Mouse (Mus musculus): ENCODE measurements around the gene Fgfr2. TPM values are rescaled to one million over a fixed set of nuclear protein-coding genes. Genes with fewer than 3 reads are reported as not detected.

Fgfr2 gene
- polyA plus RNA-seq, 1 experiment from 2014 or later = 86.9 TPM

DNA sequence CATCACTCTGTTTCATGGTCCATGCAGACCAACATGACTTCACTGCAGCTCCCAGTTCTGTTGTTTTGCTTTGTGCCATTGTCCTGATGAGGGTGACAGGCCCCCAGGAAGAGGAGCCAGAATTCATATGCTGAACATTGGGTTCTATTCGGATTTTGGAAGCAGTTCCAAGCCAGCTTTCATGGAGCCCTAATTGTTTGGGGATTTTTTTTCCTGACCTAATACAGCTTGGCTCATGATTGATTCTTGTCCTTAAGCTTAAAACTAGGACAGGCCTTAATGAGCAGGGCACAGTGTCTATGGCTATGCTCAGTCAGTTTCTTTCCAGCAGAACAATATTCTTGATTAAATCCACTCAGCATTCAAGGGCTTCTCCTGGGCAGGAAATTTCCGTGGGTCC lies 2204.9 kb downstream of the Fgfr2 start:
- Histone ChIP-seq H3K4me3 (ENCODE audit: low read depth, low read length) (no peak overlapping the region), H3K9ac (ENCODE audit: low read length) (no peak overlapping the region), H3K27ac (ENCODE audit: low read depth, low read length) (no peak overlapping the region), H3K27me3 (ENCODE audit: control insufficient read depth, insufficient read depth, low read length) (no peaks in the 10 kb centered on the region), H3K9me3 (ENCODE audit: control insufficient read depth, low read length) (no peaks in the 10 kb centered on the region), H3K36me3 (ENCODE audit: control insufficient read depth, insufficient read depth, low read length) (no peaks in the 10 kb centered on the region), H3K4me1 (ENCODE audit: control insufficient read depth, insufficient read depth, low read length) (no peaks in the 10 kb centered on the region), H3K4me2 (ENCODE audit: low read depth) (no peak overlapping the region)
- no peak for DNase-seq (ENCODE audit: low spot score)
- WGBS = 77% methylated on average over 2 of the region's 2 CpGs
- ATAC-seq (ENCODE audit: insufficient read depth, low FRiP score, low TSS enrichment) = no peak

- Histone ChIP-seq H3K36me3 (ENCODE audit: control insufficient read depth, insufficient read depth, low read length) (peaks cover 2% of the 10 kb centered on the region; the same call in 1 of the 2 replicates), H3K9ac (ENCODE audit: low read length) (no peak overlapping the region), H3K4me1 (ENCODE audit: control insufficient read depth, insufficient read depth, low read length) (no peaks in the 10 kb centered on the region), H3K4me3 (ENCODE audit: low read depth, low read length) (no peak overlapping the region), H3K9me3 (ENCODE audit: control insufficient read depth, low read length) (no peaks in the 10 kb centered on the region), H3K27ac (ENCODE audit: low read depth, low read length) (no peak overlapping the region), H3K27me3 (ENCODE audit: control insufficient read depth, insufficient read depth, low read length) (no peaks in the 10 kb centered on the region), H3K4me2 (ENCODE audit: low read depth) (no peak overlapping the region)
- DNase-seq (ENCODE audit: low spot score) (no peak), ATAC-seq (ENCODE audit: insufficient read depth, low FRiP score, low TSS enrichment) (no peak)
- WGBS = 64% methylated on average over 5 of the region's 5 CpGs
Measured at GRCm38 (mm10) chr7:130914693-130915363, 2208.3 kb downstream of the Fgfr2 start.

- WGBS = 91% methylated on average over 14 of the region's 14 CpGs
- no peak overlapping the region for H3K9ac ChIP-seq (ENCODE audit: low read length)
- H3K27me3 ChIP-seq (ENCODE audit: control insufficient read depth, insufficient read depth, low read length) = no peaks in the 10 kb centered on the region
- H3K27ac ChIP-seq (ENCODE audit: low read depth, low read length) = no peak overlapping the region
- H3K4me2 ChIP-seq (ENCODE audit: low read depth) = no peak overlapping the region
- DNase-seq (ENCODE audit: low spot score) = no peak
- no peaks in the 10 kb centered on the region for H3K4me1 ChIP-seq (ENCODE audit: control insufficient read depth, insufficient read depth, low read length)
- no peaks in the 10 kb centered on the region for H3K9me3 ChIP-seq (ENCODE audit: control insufficient read depth, low read length)
- H3K4me3 ChIP-seq (ENCODE audit: low read depth, low read length) = no peak overlapping the region
- peaks cover 2% of the 10 kb centered on the region; the same call in 1 of the 2 replicates for H3K36me3 ChIP-seq (ENCODE audit: control insufficient read depth, insufficient read depth, low read length)
- no peak for ATAC-seq (ENCODE audit: insufficient read depth, low FRiP score, low TSS enrichment)
Measured at GRCm38 (mm10) chr7:130910841-130911240, 2212.3 kb downstream of the Fgfr2 start.

DNA sequence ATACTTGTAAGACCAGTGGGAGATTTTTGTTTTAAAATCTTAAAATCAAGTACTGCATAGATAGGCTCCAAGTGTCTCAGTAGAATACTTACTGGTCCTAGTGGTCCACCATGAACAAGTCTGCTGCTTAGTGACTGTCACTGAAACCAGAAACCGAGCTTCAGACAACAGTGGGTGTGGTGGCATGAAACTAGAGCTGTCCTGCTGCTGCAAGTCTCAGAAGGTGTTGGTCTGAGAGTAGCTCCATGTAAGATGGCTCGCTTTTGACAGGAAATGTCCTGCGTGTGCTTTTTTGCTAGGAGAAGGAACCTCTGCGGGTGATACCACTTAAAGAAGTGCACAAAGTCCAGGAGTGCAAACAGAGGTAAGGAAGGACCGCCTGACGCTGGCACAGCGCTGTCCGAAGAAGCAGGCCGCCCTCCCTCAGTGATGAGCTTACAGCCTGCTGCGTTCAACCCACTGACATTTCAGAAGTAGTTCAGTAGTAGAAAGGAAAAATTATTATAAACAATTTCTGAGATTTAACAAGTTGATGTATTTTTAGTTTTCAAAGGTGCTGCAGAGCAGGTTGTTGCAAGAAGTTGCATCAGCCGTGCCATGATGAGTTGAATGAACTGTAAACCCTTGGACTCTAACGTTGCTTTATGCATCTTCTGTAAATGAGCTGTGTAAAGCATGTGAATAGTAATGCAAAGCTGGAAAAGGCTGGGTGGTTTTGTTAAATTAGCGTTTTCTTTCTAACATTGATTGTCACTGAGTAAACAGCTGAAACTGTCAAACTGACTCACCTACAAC lies 2218.4 kb downstream of the Fgfr2 start:
- H3K36me3 ChIP-seq (ENCODE audit: control insufficient read depth, insufficient read depth, low read length) = no peaks in the 10 kb centered on the region; the same call in 1 of the 2 replicates
- ATAC-seq (ENCODE audit: insufficient read depth, low FRiP score, low TSS enrichment) (no peak), DNase-seq (ENCODE audit: low spot score) (no peak)
- no peaks in the 10 kb centered on the region for H3K9me3 ChIP-seq (ENCODE audit: control insufficient read depth, low read length)
- H3K9ac ChIP-seq (ENCODE audit: low read length) = no peak overlapping the region
- no peaks in the 10 kb centered on the region for H3K4me1 ChIP-seq (ENCODE audit: control insufficient read depth, insufficient read depth, low read length)
- no peak overlapping the region for H3K27ac ChIP-seq (ENCODE audit: low read depth, low read length)
- H3K4me2 ChIP-seq (ENCODE audit: low read depth) = no peak overlapping the region
- WGBS = 92% methylated on average over 13 of the region's 13 CpGs
- H3K27me3 ChIP-seq (ENCODE audit: control insufficient read depth, insufficient read depth, low read length) = no peaks in the 10 kb centered on the region
- no peak overlapping the region for H3K4me3 ChIP-seq (ENCODE audit: low read depth, low read length)

- no peak overlapping the region for H3K4me3 ChIP-seq (ENCODE audit: low read depth, low read length)
- H3K27ac ChIP-seq (ENCODE audit: low read depth, low read length) = no peak overlapping the region
- no peak for DNase-seq (ENCODE audit: low spot score)
- H3K27me3 ChIP-seq (ENCODE audit: control insufficient read depth, insufficient read depth, low read length) = no peaks in the 10 kb centered on the region
- no peaks in the 10 kb centered on the region; the same call in 1 of the 2 replicates for H3K36me3 ChIP-seq (ENCODE audit: control insufficient read depth, insufficient read depth, low read length)
- no peaks in the 10 kb centered on the region for H3K9me3 ChIP-seq (ENCODE audit: control insufficient read depth, low read length)
- H3K4me1 ChIP-seq (ENCODE audit: control insufficient read depth, insufficient read depth, low read length) = no peaks in the 10 kb centered on the region
- no peak overlapping the region for H3K9ac ChIP-seq (ENCODE audit: low read length)
- H3K4me2 ChIP-seq (ENCODE audit: low read depth) = no peak overlapping the region
- 90% methylated on average over 16 of the region's 16 CpGs for WGBS
- ATAC-seq (ENCODE audit: insufficient read depth, low FRiP score, low TSS enrichment) = no peak
Measured at GRCm38 (mm10) chr7:130903505-130904074, 2219.6 kb downstream of the Fgfr2 start.

- no peak for DNase-seq (ENCODE audit: low spot score)
- no peak overlapping the region for H3K4me2 ChIP-seq (ENCODE audit: low read depth)
- H3K27ac ChIP-seq (ENCODE audit: low read depth, low read length) = no peak overlapping the region
- no peak for ATAC-seq (ENCODE audit: insufficient read depth, low FRiP score, low TSS enrichment)
- no peaks in the 10 kb centered on the region; the same call in 1 of the 2 replicates for H3K36me3 ChIP-seq (ENCODE audit: control insufficient read depth, insufficient read depth, low read length)
- 88% methylated on average over 1 of the region's 1 CpGs for WGBS
- no peaks in the 10 kb centered on the region for H3K9me3 ChIP-seq (ENCODE audit: control insufficient read depth, low read length)
- H3K27me3 ChIP-seq (ENCODE audit: control insufficient read depth, insufficient read depth, low read length) = no peaks in the 10 kb centered on the region
- no peaks in the 10 kb centered on the region for H3K4me1 ChIP-seq (ENCODE audit: control insufficient read depth, insufficient read depth, low read length)
- no peak overlapping the region for H3K9ac ChIP-seq (ENCODE audit: low read length)
- no peak overlapping the region for H3K4me3 ChIP-seq (ENCODE audit: low read depth, low read length)
Measured at GRCm38 (mm10) chr7:130902929-130903328, 2220.2 kb downstream of the Fgfr2 start.

- 94% methylated on average over 5 of the region's 5 CpGs for WGBS
- DNase-seq (ENCODE audit: low spot score) (no peak), ATAC-seq (ENCODE audit: insufficient read depth, low FRiP score, low TSS enrichment) (no peak)
- Histone ChIP-seq H3K9me3 (ENCODE audit: control insufficient read depth, low read length) (no peaks in the 10 kb centered on the region), H3K4me3 (ENCODE audit: low read depth, low read length) (no peak overlapping the region), H3K27ac (ENCODE audit: low read depth, low read length) (no peak overlapping the region), H3K27me3 (ENCODE audit: control insufficient read depth, insufficient read depth, low read length) (no peaks in the 10 kb centered on the region), H3K9ac (ENCODE audit: low read length) (no peak overlapping the region), H3K4me1 (ENCODE audit: control insufficient read depth, insufficient read depth, low read length) (no peaks in the 10 kb centered on the region), H3K4me2 (ENCODE audit: low read depth) (no peak overlapping the region), H3K36me3 (ENCODE audit: control insufficient read depth, insufficient read depth, low read length) (no peaks in the 10 kb centered on the region; the same call in 1 of the 2 replicates)
Measured at GRCm38 (mm10) chr7:130900233-130900848, 2222.8 kb downstream of the Fgfr2 start.

DNA sequence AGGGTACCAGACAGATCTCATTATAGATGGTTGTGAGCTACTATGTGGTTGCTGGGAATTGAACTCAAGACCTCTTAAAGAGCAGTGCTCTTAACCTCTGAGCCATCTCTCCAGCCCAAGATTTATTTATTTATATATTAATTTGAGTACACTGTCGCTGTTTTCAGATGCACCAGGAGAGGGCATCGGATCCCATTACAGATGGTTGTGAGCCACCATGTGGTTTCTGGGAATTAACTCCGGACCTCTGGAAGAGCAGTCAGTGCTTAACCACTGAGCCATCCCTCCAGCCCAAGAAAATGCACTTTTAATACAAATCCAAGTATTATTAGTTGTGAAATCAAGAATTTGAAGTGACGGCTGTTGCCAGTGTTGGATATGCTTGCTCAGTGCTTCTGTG lies 2224.8 kb downstream of the Fgfr2 start:
- no peak for ATAC-seq (ENCODE audit: insufficient read depth, low FRiP score, low TSS enrichment)
- Histone ChIP-seq H3K4me1 (ENCODE audit: control insufficient read depth, insufficient read depth, low read length) (no peaks in the 10 kb centered on the region), H3K4me2 (ENCODE audit: low read depth) (no peak overlapping the region), H3K9me3 (ENCODE audit: control insufficient read depth, low read length) (no peaks in the 10 kb centered on the region), H3K4me3 (ENCODE audit: low read depth, low read length) (no peak overlapping the region), H3K9ac (ENCODE audit: low read length) (no peak overlapping the region), H3K36me3 (ENCODE audit: control insufficient read depth, insufficient read depth, low read length) (no peaks in the 10 kb centered on the region), H3K27me3 (ENCODE audit: control insufficient read depth, insufficient read depth, low read length) (no peaks in the 10 kb centered on the region), H3K27ac (ENCODE audit: low read depth, low read length) (no peak overlapping the region)
- DNase-seq (ENCODE audit: low spot score) = peak; percentile 24
- WGBS = 89% methylated on average over 4 of the region's 4 CpGs
